Mouse (Mus musculus) megakaryocyte, embryonic 14.5 days (primary cell): ENCODE measurements around the gene Klrg1.

Source experiments
- FLI1 ChIP-seq: IDR thresholded peaks from 2 replicates; pipeline ENCODE4 v1.6.1; 2012; ENCODE audit warnings: low read length, inconsistent platforms, mixed read lengths
- GATA1 ChIP-seq: IDR thresholded peaks from 3 replicates; pipeline ENCODE4 v1.6.1; 2012; ENCODE audit warnings: mixed read lengths, low read length, inconsistent platforms, borderline replicate concordance

GRCm38 (mm10) chr6:122262543-122262942 lies 20.1 kb downstream of the Klrg1 start:
- TF ChIP-seq FLI1: no peak
- no peak for TF ChIP-seq GATA1
